Mouse (Mus musculus) cortical plate, adult 2 months (tissue): ENCODE results near the gene Dusp27. TPM values are rescaled to one million over a fixed set of nuclear protein-coding genes. Genes with fewer than 3 reads are reported as not detected.

Source experiments
- H3K27ac ChIP-seq: fragments of 200-500 bp; 2 replicates; pipeline ENCODE4 v1.5.1; 2012; ENCODE audit warnings: low read length, control low read depth, inconsistent platforms; ENCODE audit not compliant: insufficient read depth
- H3K4me1 ChIP-seq: fragments of 200-500 bp; 2 replicates; pipeline ENCODE4 v1.6.1; 2011; ENCODE audit warnings: low read length; ENCODE audit not compliant: control insufficient read depth, insufficient read depth
- H3K4me3 ChIP-seq: fragments of 200-500 bp; 2 replicates; pipeline ENCODE4 v1.5.1; 2011; ENCODE audit warnings: mild to moderate bottlenecking, low read length, control low read depth; ENCODE audit not compliant: insufficient read depth
- CTCF ChIP-seq: fragments of 200-500 bp; IDR thresholded peaks from 2 replicates; pipeline ENCODE4 v1.5.1; 2011; ENCODE audit warnings: mild to moderate bottlenecking, control low read depth, low read length; ENCODE audit not compliant: insufficient read depth; ENCODE audit errors: extremely low read depth
- POLR2A ChIP-seq: fragments of 200-500 bp; IDR thresholded peaks from 2 replicates; pipeline ENCODE4 v1.6.1; 2011; ENCODE audit warnings: mild to moderate bottlenecking, low read length, control low read depth; ENCODE audit not compliant: insufficient read depth; ENCODE audit errors: extremely low read depth
- polyA plus RNA-seq: library from polyadenylated mRNA; depleted of rRNA; stranded (reverse); fragments of >200 nt; gene quantifications from 2 replicates; pipeline ENCODE4 v1.2.3, GENCODE M21; 2012

Gene Dusp27
- polyA plus RNA-seq, 1 experiment: 0.21 TPM

- no peak overlapping the region for H3K27ac ChIP-seq
- no peaks in the 10 kb centered on the region for H3K4me1 ChIP-seq
- no peak for TF ChIP-seq CTCF
- TF ChIP-seq POLR2A: no peak
- H3K4me3 ChIP-seq: no peak overlapping the region
Measured at GRCm38 (mm10) chr1:166089337-166089736, 38.4 kb downstream of the Dusp27 start.

- H3K27ac ChIP-seq: no peak overlapping the region
- H3K4me1 ChIP-seq: no peaks in the 10 kb centered on the region
- TF ChIP-seq CTCF: no peak
- no peak for TF ChIP-seq POLR2A
- no peak overlapping the region for H3K4me3 ChIP-seq
Measured at GRCm38 (mm10) chr1:166088446-166089170, 39.1 kb downstream of the Dusp27 start.

- H3K4me1 ChIP-seq: no peaks in the 10 kb centered on the region
- TF ChIP-seq CTCF (no peak), POLR2A (no peak)
- no peak overlapping the region for H3K4me3 ChIP-seq
- no peak overlapping the region for H3K27ac ChIP-seq
Measured at GRCm38 (mm10) chr1:166077052-166077735, 50.5 kb downstream of the Dusp27 start.

- Histone ChIP-seq H3K27ac (no peak overlapping the region), H3K4me1 (no peaks in the 10 kb centered on the region), H3K4me3 (no peak overlapping the region)
- TF ChIP-seq POLR2A (no peak), CTCF (no peak)
Measured at GRCm38 (mm10) chr1:166067856-166068440, 59.8 kb downstream of the Dusp27 start.

- H3K4me3 ChIP-seq: no peak overlapping the region
- H3K4me1 ChIP-seq: no peaks in the 10 kb centered on the region
- no peak overlapping the region for H3K27ac ChIP-seq
- TF ChIP-seq POLR2A: no peak
- no peak for TF ChIP-seq CTCF
Measured at GRCm38 (mm10) chr1:166063870-166064269, 63.9 kb downstream of the Dusp27 start.

GRCm38 (mm10) chr1:166061532-166061931 is 66.2 kb downstream of the Dusp27 start:
- Histone ChIP-seq H3K4me3 (no peak overlapping the region), H3K27ac (no peak overlapping the region), H3K4me1 (no peaks in the 10 kb centered on the region)
- TF ChIP-seq CTCF (no peak), POLR2A (no peak)

GRCm38 (mm10) chr1:166060406-166060805 is 67.3 kb downstream of the Dusp27 start:
- Histone ChIP-seq H3K4me3 (no peak overlapping the region), H3K4me1 (no peaks in the 10 kb centered on the region), H3K27ac (no peak overlapping the region)
- TF ChIP-seq CTCF (no peak), POLR2A (no peak)

- TF ChIP-seq CTCF (no peak), POLR2A (no peak)
Measured at GRCm38 (mm10) chr1:166056098-166056756, 71.5 kb downstream of the Dusp27 start.

GRCm38 (mm10) chr1:166053285-166053955 is 74.3 kb downstream of the Dusp27 start:
- Histone ChIP-seq H3K27ac (no peak overlapping the region), H3K4me1 (no peaks in the 10 kb centered on the region), H3K4me3 (no peak overlapping the region)
- TF ChIP-seq POLR2A (no peak), CTCF (no peak)

More at GRCm38 (mm10) chr1:166056098-166056756, 71.5 kb downstream of the Dusp27 start:
- H3K27ac ChIP-seq: no peak overlapping the region
- H3K4me3 ChIP-seq: no peak overlapping the region
- H3K4me1 ChIP-seq: no peaks in the 10 kb centered on the region
